27 mouse cellular contexts compared by ENCODE assay signal in the genomic region with DNA sequence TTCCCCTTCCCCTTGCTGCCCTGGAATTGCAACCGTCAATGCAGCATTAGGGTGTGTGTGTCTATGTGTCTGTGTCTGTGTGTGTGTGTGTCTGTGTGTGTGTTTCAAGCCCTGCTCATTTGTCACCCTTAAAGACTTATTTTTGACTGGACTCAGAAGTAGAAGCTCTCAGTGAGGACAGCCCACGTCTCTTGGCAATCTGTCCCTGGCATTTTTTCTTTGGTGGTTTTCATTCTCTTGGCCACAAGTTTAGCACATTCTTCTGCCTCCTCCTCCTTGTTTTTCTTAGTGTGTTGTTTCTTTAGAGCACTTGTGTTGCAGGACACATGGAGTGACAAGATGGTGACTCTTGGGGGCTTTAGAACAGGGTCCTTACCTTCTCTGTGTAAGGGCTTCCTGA. TPM values are rescaled to one million over a fixed set of nuclear protein-coding genes. Genes with fewer than 3 reads are reported as not detected.
A peak's percentile ranks its signal among the peaks of the same experiment; 100 is the strongest.
DNase-seq lines count a peak whose midpoint lies in the region; ATAC-seq lines count a peak whose summit lies in the region.
"Had no signal": no experiment of that assay in that cellular context is flagged by ENCODE, and none has a peak within 500 bp of the region (broad histone marks: within the 10 kb centered on the region; RNA-seq: fewer than 3 reads in every experiment).

No protein-coding gene starts in this region.

- no peaks in the 10 kb centered on the region for H3K9me3 ChIP-seq in forebrain, embryonic 15.5 days
- no peaks in the 10 kb centered on the region for H3K9me3 ChIP-seq in forebrain, embryonic 16.5 days (ENCODE audit: control insufficient read depth, low read length)
- H3K9me3 ChIP-seq: heart, embryonic 10.5 days; heart, embryonic 13.5 days had no signal

- H3K27me3 ChIP-seq in forebrain, embryonic 15.5 days: no peaks in the 10 kb centered on the region
- no peaks in the 10 kb centered on the region for H3K27me3 ChIP-seq in forebrain, embryonic 16.5 days (replicated peaks; ENCODE audit: control insufficient read depth, insufficient read depth, low read length)
- H3K27me3 ChIP-seq: CH12.LX; heart, embryonic 13.5 days had no signal

- H3K9ac ChIP-seq in forebrain, embryonic 15.5 days (replicated peaks): no peak overlapping the region
- no peak overlapping the region for H3K9ac ChIP-seq in forebrain, embryonic 16.5 days (replicated peaks; ENCODE audit: low read depth, low read length)
- H3K9ac ChIP-seq: heart, embryonic 13.5 days; hindbrain, embryonic 14.5 days had no signal

- H3K4me3 ChIP-seq in forebrain, embryonic 15.5 days: no peak overlapping the region
- no peak overlapping the region for H3K4me3 ChIP-seq in forebrain, embryonic 16.5 days (replicated peaks; ENCODE audit: low read length)
- H3K4me3 ChIP-seq: heart, adult 2 months; heart, embryonic 10.5 days; heart, embryonic 13.5 days had no signal

- no peak for DNase-seq in frontal cortex, postnatal 10 days (ENCODE audit: low spot score in 2 of 2)
- peak; percentile 50 for DNase-seq in right cerebral cortex, adult 18-20 months
- no peak for DNase-seq in right cerebral cortex, postnatal 4 days
- DNase-seq in adipocyte (ENCODE audit: low spot score): peak; percentile 5
- DNase-seq in telencephalon, adult 2 months (ENCODE audit: low read depth, low spot score): peak; percentile 68
- DNase-seq: adrenal gland, adult 8-10 months; adrenal gland, postnatal 25 days; B cell, adult 2 months; cerebellum, adult 18-20 months; cerebellum, adult 9-10 months; cerebellum, postnatal 14 days; gastrocnemius, postnatal 10 days; gastrocnemius, postnatal 36 days; heart, adult 2 months; heart, postnatal 14 days; heart, postnatal 4 days had no signal

- no peak overlapping the region for H3K27ac ChIP-seq in forebrain, embryonic 15.5 days (replicated peaks)
- H3K27ac ChIP-seq in forebrain, embryonic 16.5 days (ENCODE audit: low read length): no peak overlapping the region
- H3K27ac ChIP-seq: heart, adult 2 months; heart, embryonic 10.5 days; heart, embryonic 13.5 days; hindbrain, embryonic 14.5 days; hindbrain, postnatal 0 days had no signal

- H3K4me1 ChIP-seq in forebrain, embryonic 15.5 days: no peaks in the 10 kb centered on the region
- no peaks in the 10 kb centered on the region for H3K4me1 ChIP-seq in forebrain, embryonic 16.5 days (replicated peaks; ENCODE audit: control insufficient read depth, insufficient read depth, low read length)

- ATAC-seq in frontal cortex, adult (ENCODE audit: low TSS enrichment): peak; percentile 27; the same call in 1 of the 2 replicates
- no peak for ATAC-seq in forebrain, embryonic 15.5 days (replicated peaks)
- no peak for ATAC-seq in forebrain, embryonic 16.5 days
- ATAC-seq: forebrain, embryonic 14.5 days; inflammation-experienced regulatory T-cells, adult 6 months had no signal

- 73% methylated on average over 2 of the region's 2 CpGs for WGBS in forebrain, embryonic 15.5 days
- WGBS in forebrain, embryonic 16.5 days: 83% methylated on average over 2 of the region's 2 CpGs

- H3K4me2 ChIP-seq in forebrain, embryonic 15.5 days (replicated peaks): no peak overlapping the region
- H3K4me2 ChIP-seq in forebrain, embryonic 16.5 days (ENCODE audit: low read length): no peak overlapping the region
- H3K4me2 ChIP-seq: heart, embryonic 13.5 days; hindbrain, embryonic 14.5 days had no signal

- H3K36me3 ChIP-seq in forebrain, embryonic 15.5 days: no peaks in the 10 kb centered on the region
- no peaks in the 10 kb centered on the region for H3K36me3 ChIP-seq in forebrain, embryonic 16.5 days (ENCODE audit: control insufficient read depth, insufficient read depth)
- H3K36me3 ChIP-seq: G1E had no signal

RNA-seq across cellular contexts. Expression of gene Cryzl2, which starts 17.9 kb away (rescaled TPM):
- polyA plus RNA-seq in forebrain, embryonic 15.5 days (2015; fragmentation: Nextera tagmentation; extraction: Ambion mirVana): 5.2 and 6.4 TPM in 2 replicates
- 4.7 and 6.3 TPM in 2 replicates for polyA plus RNA-seq in forebrain, embryonic 16.5 days (2015; fragmentation: Nextera tagmentation; extraction: Ambion mirVana)
- polyA plus RNA-seq: G1E had no signal

RNA-seq across cellular contexts. Expression of gene Sec16b, which starts 30.3 kb away (rescaled TPM):
- polyA plus RNA-seq in forebrain, embryonic 15.5 days (2015; fragmentation: Nextera tagmentation; extraction: Ambion mirVana): 0.34 and 0.38 TPM in 2 replicates
- polyA plus RNA-seq in forebrain, embryonic 16.5 days (2015; fragmentation: Nextera tagmentation; extraction: Ambion mirVana): 0.56 and 0.62 TPM in 2 replicates
- polyA plus RNA-seq: G1E had no signal

Comparison
In these comparisons a context has a peak if more than half of its experiments do, and no peak if none do; other contexts are left out.
1. DNase-seq: peak in right cerebral cortex, adult 18-20 months (single experiment), adipocyte (single experiment) and telencephalon, adult 2 months (single experiment); none in frontal cortex, postnatal 10 days (0 of 2) and right cerebral cortex, postnatal 4 days (single experiment).